Mouse (Mus musculus) liver, embryonic 15.5 days (tissue): ENCODE results near the gene Ppp1r10. TPM values are rescaled to one million over a fixed set of nuclear protein-coding genes. Genes with fewer than 3 reads are reported as not detected.
"Not testable (repeated sequence)": the region's sequence is repeated elsewhere in the genome, so short reads cannot be mapped to it uniquely, and the experiment has no call there.

Experiments used
- ATAC-seq: fragments of 200-750 bp; cut with Nextera tagmentation; 2 replicates; pipeline ENCODE4 v1.8.0; 2017; ENCODE audit warnings: moderate number of reproducible peaks, mild to moderate bottlenecking, moderate library complexity; ENCODE audit not compliant: insufficient read depth
- H3K27ac ChIP-seq: fragments of 300-500 bp; sonication (generic); replicated peaks from 2 replicates; pipeline ENCODE4 v1.5.1; 2015; ENCODE audit warnings: mild to moderate bottlenecking, inconsistent platforms
- H3K27me3 ChIP-seq: fragments of 300-500 bp; sonication (generic); 2 replicates; pipeline ENCODE4 v1.6.1; 2015; ENCODE audit warnings: mild to moderate bottlenecking, inconsistent platforms
- H3K36me3 ChIP-seq: fragments of 300-500 bp; sonication (generic); replicated peaks from 2 replicates; pipeline ENCODE4 v1.6.1; 2015; ENCODE audit warnings: moderate library complexity, mild to moderate bottlenecking, inconsistent platforms
- H3K4me1 ChIP-seq: fragments of 300-500 bp; sonication (generic); replicated peaks from 2 replicates; pipeline ENCODE4 v1.6.1; 2015; ENCODE audit warnings: inconsistent platforms
- H3K4me2 ChIP-seq: fragments of 300-500 bp; sonication (generic); 2 replicates; pipeline ENCODE4 v1.6.1; 2015; ENCODE audit warnings: moderate library complexity, mild to moderate bottlenecking, inconsistent platforms
- H3K4me3 ChIP-seq: fragments of 300-500 bp; sonication (generic); replicated peaks from 2 replicates; pipeline ENCODE4 v1.5.1; 2015; ENCODE audit warnings: mild to moderate bottlenecking, inconsistent platforms
- H3K9ac ChIP-seq: fragments of 300-500 bp; sonication (generic); 2 replicates; pipeline ENCODE4 v1.6.1; 2015; ENCODE audit warnings: moderate library complexity, mild to moderate bottlenecking, inconsistent platforms
- H3K9me3 ChIP-seq: fragments of 300-500 bp; sonication (generic); replicated peaks from 2 replicates; pipeline ENCODE4 v1.6.1; 2016; ENCODE audit warnings: inconsistent platforms
- WGBS: fragments of 180-500 bp; shearing (Covaris S2); methylation state at CpG from one replicate; pipeline ENCODE4 v1.1.7; 2015; ENCODE audit warnings: mixed read lengths; ENCODE audit not compliant: insufficient replicate concordance; 5-methylcytosine and 5-hydroxymethylcytosine counted together
- polyA plus RNA-seq: library from polyadenylated mRNA; unstranded; fragments of >200 nt; fragmentation: Nextera tagmentation; extraction: Ambion mirVana; gene quantifications from 2 replicates; pipeline ENCODE4 v1.2.1, GENCODE M21; 2015

Ppp1r10 gene
- polyA plus RNA-seq, 1 experiment from 2014 or later = 20.9 TPM

DNA sequence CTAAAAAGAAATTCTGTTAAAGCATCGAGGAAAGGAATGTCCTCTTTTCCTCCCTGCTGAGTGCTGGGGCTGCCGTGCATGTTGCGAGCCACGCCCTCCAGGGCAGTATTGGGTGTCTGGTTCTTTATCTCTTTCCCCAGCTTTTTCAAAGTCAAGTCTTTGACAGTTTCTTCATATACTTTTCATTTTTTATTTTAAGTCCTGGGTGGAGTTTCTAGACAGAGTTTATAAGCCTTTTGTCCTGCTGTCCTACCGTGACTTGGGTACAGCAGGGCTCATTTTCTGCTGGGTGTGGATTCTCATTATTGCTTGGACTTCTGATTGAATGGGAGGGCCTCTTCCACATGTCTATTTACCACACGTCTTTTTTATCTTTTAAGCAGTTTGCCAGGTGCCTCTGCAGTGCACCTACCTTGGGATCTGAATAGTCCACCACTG lies 3.6 kb downstream of the Ppp1r10 start:
- Histone ChIP-seq H3K4me3 (peak overlapping the region; percentile 77), H3K36me3 (peaks cover 52% of the 10 kb centered on the region), H3K9ac (peak overlapping the region; percentile 64), H3K9me3 (no peaks in the 10 kb centered on the region), H3K4me2 (peak overlapping the region; percentile 74), H3K27ac (peak overlapping the region; percentile 96), H3K4me1 (peaks cover 71% of the 10 kb centered on the region), H3K27me3 (no peaks in the 10 kb centered on the region)
- WGBS = 10% methylated on average over 6 of the region's 6 CpGs
- peak; percentile 20; the same call in 1 of the 2 replicates for ATAC-seq

- Histone ChIP-seq H3K4me1 (peaks cover 71% of the 10 kb centered on the region), H3K27me3 (no peaks in the 10 kb centered on the region), H3K27ac (peak overlapping the region; percentile 96), H3K4me3 (peak overlapping the region; percentile 77), H3K9me3 (no peaks in the 10 kb centered on the region), H3K9ac (peak overlapping the region; percentile 64), H3K36me3 (peaks cover 57% of the 10 kb centered on the region), H3K4me2 (peak overlapping the region; percentile 74)
- ATAC-seq = no peak
- 59% methylated on average over 1 of the region's 1 CpGs for WGBS
Observed at GRCm38 (mm10) chr17:35920384-35920783, 4.2 kb downstream of the Ppp1r10 start.

- ATAC-seq = no peak
- 73% methylated on average over 5 of the region's 5 CpGs for whole genome bisulfite sequencing
- Histone ChIP-seq H3K9me3 (no peaks in the 10 kb centered on the region), H3K4me3 (no peak overlapping the region), H3K36me3 (peaks cover 63% of the 10 kb centered on the region), H3K27ac (peak overlapping the region; percentile 96), H3K4me1 (peaks cover 71% of the 10 kb centered on the region), H3K9ac (peak overlapping the region; percentile 64), H3K27me3 (no peaks in the 10 kb centered on the region), H3K4me2 (peak overlapping the region; percentile 74)
Observed at GRCm38 (mm10) chr17:35920862-35921562, 4.8 kb downstream of the Ppp1r10 start.

- Histone ChIP-seq H3K27me3 (no peaks in the 10 kb centered on the region), H3K9ac (no peak overlapping the region), H3K9me3 (no peaks in the 10 kb centered on the region), H3K4me1 (peaks cover 77% of the 10 kb centered on the region), H3K4me3 (no peak overlapping the region), H3K4me2 (no peak overlapping the region), H3K36me3 (peaks cover 70% of the 10 kb centered on the region), H3K27ac (peak overlapping the region; percentile 52; the same call in 1 of the 2 replicates)
- WGBS = 85% methylated on average over 4 of the region's 4 CpGs
- no peak for ATAC-seq
Observed at GRCm38 (mm10) chr17:35921710-35922109, 5.5 kb downstream of the Ppp1r10 start.

DNA sequence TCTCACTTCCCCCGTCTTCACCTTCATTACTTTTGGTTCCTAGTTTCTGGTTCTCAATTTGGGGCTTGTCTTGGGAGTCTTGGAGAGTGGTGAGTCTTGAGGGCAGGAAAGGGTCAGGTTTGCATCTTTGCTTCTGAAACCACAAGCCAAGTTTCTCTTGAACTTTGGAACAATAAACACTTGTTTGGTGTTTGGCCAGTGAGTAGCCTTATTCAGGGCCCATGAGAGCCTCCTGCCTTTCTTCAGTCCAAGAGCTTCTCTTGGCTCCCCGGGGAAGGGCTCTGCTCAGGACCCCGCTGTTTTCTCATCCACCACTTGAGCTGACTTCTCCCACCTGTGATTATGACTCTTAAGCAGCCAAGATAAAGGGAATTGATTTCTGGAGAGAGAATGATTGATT lies 6.3 kb downstream of the Ppp1r10 start:
- no peak for ATAC-seq
- peaks cover 84% of the 10 kb centered on the region for H3K4me1 ChIP-seq
- no peak overlapping the region for H3K4me3 ChIP-seq
- peaks cover 74% of the 10 kb centered on the region for H3K36me3 ChIP-seq
- no peaks in the 10 kb centered on the region for H3K27me3 ChIP-seq
- no peak overlapping the region for H3K9ac ChIP-seq
- peak overlapping the region; percentile 19 for H3K27ac ChIP-seq
- no peaks in the 10 kb centered on the region for H3K9me3 ChIP-seq
- no peak overlapping the region for H3K4me2 ChIP-seq
- 80% methylated on average over 3 of the region's 3 CpGs for WGBS

DNA sequence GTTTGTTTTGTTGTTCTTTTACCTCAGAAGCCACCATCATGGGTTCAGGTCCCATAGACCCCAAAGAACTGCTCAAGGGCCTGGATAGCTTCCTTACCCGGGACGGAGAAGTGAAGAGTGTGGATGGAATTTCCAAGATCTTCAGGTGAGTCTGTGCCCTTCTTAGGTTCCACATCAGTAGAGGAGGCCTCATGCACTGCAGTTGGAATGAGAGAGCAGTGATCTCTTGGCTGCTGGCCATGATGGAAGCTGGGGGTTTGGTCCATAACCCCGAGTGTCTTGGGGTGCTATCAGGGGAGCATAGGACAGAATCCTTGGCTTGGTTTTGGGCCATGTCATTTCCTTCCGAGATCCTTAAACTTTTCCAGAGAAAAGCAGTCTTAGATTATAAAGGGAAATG lies 7.0 kb downstream of the Ppp1r10 start:
- no peak overlapping the region for H3K9ac ChIP-seq
- WGBS = 83% methylated on average over 4 of the region's 4 CpGs
- H3K36me3 ChIP-seq = peaks cover 78% of the 10 kb centered on the region
- H3K9me3 ChIP-seq = no peaks in the 10 kb centered on the region
- H3K4me3 ChIP-seq = no peak overlapping the region
- no peak overlapping the region for H3K4me2 ChIP-seq
- H3K4me1 ChIP-seq = peaks cover 91% of the 10 kb centered on the region
- H3K27ac ChIP-seq = peak overlapping the region; percentile 19; the same call in 1 of the 2 replicates
- no peaks in the 10 kb centered on the region for H3K27me3 ChIP-seq
- ATAC-seq = no peak

- Histone ChIP-seq H3K4me3 (no peak overlapping the region), H3K9ac (no peak overlapping the region), H3K27ac (peak overlapping the region; percentile 77), H3K36me3 (peaks cover 90% of the 10 kb centered on the region), H3K4me1 (peaks cover 62% of the 10 kb centered on the region), H3K9me3 (no peaks in the 10 kb centered on the region), H3K4me2 (0 out of 2 replicates have a peak overlapping the region, but pooled peaks have one; percentile 40), H3K27me3 (no peaks in the 10 kb centered on the region)
- 14% methylated on average over 1 of the region's 1 CpGs for WGBS
- peak; percentile 84 for ATAC-seq
Observed at GRCm38 (mm10) chr17:35927471-35927870, 11.2 kb downstream of the Ppp1r10 start.

- Histone ChIP-seq H3K9me3 (no peaks in the 10 kb centered on the region), H3K36me3 (peaks cover 73% of the 10 kb centered on the region), H3K4me1 (peaks cover 42% of the 10 kb centered on the region), H3K4me2 (no peak overlapping the region), H3K27ac (no peak overlapping the region), H3K4me3 (no peak overlapping the region), H3K27me3 (no peaks in the 10 kb centered on the region), H3K9ac (no peak overlapping the region)
- 90% methylated on average over 2 of the region's 2 CpGs for WGBS
- ATAC-seq = no peak
Observed at GRCm38 (mm10) chr17:35929534-35929933, 13.3 kb downstream of the Ppp1r10 start.

DNA sequence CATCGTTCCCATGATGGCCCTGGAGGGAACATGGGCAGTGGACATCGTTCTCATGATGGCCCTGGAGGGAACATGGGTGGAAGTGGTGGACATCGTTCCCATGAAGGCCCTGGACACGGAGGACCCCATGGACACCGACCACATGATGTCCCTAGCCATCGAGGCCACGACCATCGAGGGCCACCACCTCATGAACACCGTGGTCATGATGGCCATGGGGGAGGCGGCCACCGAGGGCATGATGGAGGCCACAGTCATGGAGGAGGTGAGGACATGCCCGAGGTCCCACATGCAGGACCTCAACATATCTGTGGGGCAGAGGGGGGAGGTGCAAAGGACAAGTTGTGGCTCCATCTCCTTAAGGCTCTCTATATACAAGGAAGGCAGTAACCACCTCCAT lies 14.4 kb downstream of the Ppp1r10 start:
- Histone ChIP-seq H3K4me3 (no peak overlapping the region), H3K9ac (no peak overlapping the region), H3K4me2 (no peak overlapping the region), H3K27me3 (no peaks in the 10 kb centered on the region), H3K27ac (no peak overlapping the region), H3K4me1 (peaks cover 31% of the 10 kb centered on the region), H3K9me3 (no peaks in the 10 kb centered on the region), H3K36me3 (peaks cover 62% of the 10 kb centered on the region)
- WGBS = 93% methylated on average over 12 of the region's 12 CpGs
- ATAC-seq = no peak

- Histone ChIP-seq H3K4me3 (no peak overlapping the region), H3K36me3 (peaks cover 43% of the 10 kb centered on the region), H3K4me1 (peaks cover 13% of the 10 kb centered on the region), H3K9me3 (no peaks in the 10 kb centered on the region), H3K27ac (no peak overlapping the region), H3K4me2 (no peak overlapping the region), H3K27me3 (no peaks in the 10 kb centered on the region), H3K9ac (no peak overlapping the region)
- no peak for ATAC-seq
- 80% methylated on average over 4 of the region's 4 CpGs for WGBS
Observed at GRCm38 (mm10) chr17:35932608-35933007, 16.4 kb downstream of the Ppp1r10 start.

DNA sequence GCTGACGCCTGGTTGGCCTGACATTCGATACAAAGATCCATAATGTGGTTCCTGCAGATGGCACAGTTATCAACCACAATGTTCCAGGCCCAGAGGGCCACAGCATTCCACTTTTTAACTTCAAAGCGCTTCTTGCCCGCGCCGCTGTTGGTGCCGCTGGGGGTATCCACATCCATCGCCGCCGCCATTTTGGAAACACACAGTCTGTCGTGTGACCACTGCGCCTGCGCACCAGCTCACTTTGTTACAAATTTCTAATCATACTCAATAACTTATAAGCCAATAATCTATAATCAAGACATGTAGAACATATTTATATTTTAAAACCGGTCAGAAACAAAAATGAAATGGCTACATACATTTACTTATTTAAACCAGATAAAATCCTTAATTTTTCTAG lies 19.5 kb downstream of the Ppp1r10 start:
- 84% methylated on average over 14 of the region's 14 CpGs for WGBS
- H3K9ac ChIP-seq, H3K4me1 ChIP-seq, H3K9me3 ChIP-seq, H3K27me3 ChIP-seq, H3K27ac ChIP-seq, H3K4me2 ChIP-seq, ATAC-seq, H3K4me3 ChIP-seq: not testable (repeated sequence)
- peaks cover 12% of the 10 kb centered on the region for H3K36me3 ChIP-seq
